Mouse (Mus musculus) G1E (cell line): ENCODE measurements around the gene Wnk4. TPM values are rescaled to one million over a fixed set of nuclear protein-coding genes. Genes with fewer than 3 reads are reported as not detected.

Source experiments
- ATAC-seq: 2 replicates; pipeline ENCODE4 v1.8.0; 2016; ENCODE audit warnings: mild to moderate bottlenecking; ENCODE audit not compliant: insufficient number of reproducible peaks, poor library complexity, low FRiP score, severe bottlenecking; ENCODE audit errors: extremely low read depth
- DNase-seq: peaks from one replicate; pipeline ENCODE4 v3.0.0; 2012; ENCODE audit warnings: low spot score
- H3K27me3 ChIP-seq: 2 replicates; pipeline ENCODE4 v1.6.1; 2012; ENCODE audit warnings: mild to moderate bottlenecking, low read length, inconsistent platforms; ENCODE audit not compliant: insufficient read depth
- H3K36me3 ChIP-seq: replicated peaks from 2 replicates; pipeline ENCODE3; 2012; ENCODE audit warnings: mild to moderate bottlenecking, inconsistent platforms
- H3K4me1 ChIP-seq: 2 replicates; pipeline ENCODE4 v1.6.1; 2012; ENCODE audit warnings: low read depth, low read length, inconsistent platforms, mixed read lengths; ENCODE audit not compliant: insufficient read depth
- H3K4me3 ChIP-seq: 2 replicates; pipeline ENCODE4 v1.5.1; 2012; ENCODE audit warnings: low read depth, mild to moderate bottlenecking, inconsistent platforms, low read length, moderate library complexity, mixed read lengths
- H3K9me3 ChIP-seq: replicated peaks from 2 replicates; pipeline ENCODE4 v1.6.1; 2012; ENCODE audit warnings: inconsistent platforms
- CTCF ChIP-seq: IDR thresholded peaks from 2 replicates; pipeline ENCODE4 v1.5.1; 2012; ENCODE audit warnings: low read depth, low read length, inconsistent platforms, mixed read lengths
- GATA1 ChIP-seq: IDR thresholded peaks from 2 replicates; pipeline ENCODE4 v1.6.1; 2012; ENCODE audit warnings: borderline replicate concordance, low read length, inconsistent platforms, mixed read lengths
- GATA2 ChIP-seq: IDR thresholded peaks from 2 replicates; pipeline ENCODE4 v1.6.1; 2012; ENCODE audit warnings: low read depth, low read length, inconsistent platforms, borderline replicate concordance
- POLR2AphosphoS5 ChIP-seq: IDR thresholded peaks from 2 replicates; pipeline ENCODE4 v1.6.1; 2012; ENCODE audit warnings: low read depth, low read length, inconsistent platforms; ENCODE audit not compliant: insufficient replicate concordance
- TAL1 ChIP-seq: conservative IDR thresholded peaks from 2 replicates; pipeline ENCODE4 v1.6.1; 2012; ENCODE audit warnings: low read depth, low read length, inconsistent platforms, mixed read lengths
- polyA plus RNA-seq: library from polyadenylated mRNA; stranded (reverse); fragments of >175 nt; gene quantifications from 2 replicates; pipeline ENCODE4 v1.2.3, GENCODE M21; 2012
- total RNA-seq, 2 experiments: library from RNA; stranded (forward) in 1 of 2; stranded (reverse) in 1 of 2; fragments of 200-1000 nt in 1 of 2; fragments of >200 nt in 1 of 2; fragmentation: Nextera tagmentation in 1 of 2; gene quantifications; 2 replicates each; pipeline ENCODE4 v1.2.3; 2014 to 2017

The Wnk4 gene
- total and polyA plus RNA-seq, 3 experiments, result 4.2 to 45.0 (median 21.2) TPM

DNA sequence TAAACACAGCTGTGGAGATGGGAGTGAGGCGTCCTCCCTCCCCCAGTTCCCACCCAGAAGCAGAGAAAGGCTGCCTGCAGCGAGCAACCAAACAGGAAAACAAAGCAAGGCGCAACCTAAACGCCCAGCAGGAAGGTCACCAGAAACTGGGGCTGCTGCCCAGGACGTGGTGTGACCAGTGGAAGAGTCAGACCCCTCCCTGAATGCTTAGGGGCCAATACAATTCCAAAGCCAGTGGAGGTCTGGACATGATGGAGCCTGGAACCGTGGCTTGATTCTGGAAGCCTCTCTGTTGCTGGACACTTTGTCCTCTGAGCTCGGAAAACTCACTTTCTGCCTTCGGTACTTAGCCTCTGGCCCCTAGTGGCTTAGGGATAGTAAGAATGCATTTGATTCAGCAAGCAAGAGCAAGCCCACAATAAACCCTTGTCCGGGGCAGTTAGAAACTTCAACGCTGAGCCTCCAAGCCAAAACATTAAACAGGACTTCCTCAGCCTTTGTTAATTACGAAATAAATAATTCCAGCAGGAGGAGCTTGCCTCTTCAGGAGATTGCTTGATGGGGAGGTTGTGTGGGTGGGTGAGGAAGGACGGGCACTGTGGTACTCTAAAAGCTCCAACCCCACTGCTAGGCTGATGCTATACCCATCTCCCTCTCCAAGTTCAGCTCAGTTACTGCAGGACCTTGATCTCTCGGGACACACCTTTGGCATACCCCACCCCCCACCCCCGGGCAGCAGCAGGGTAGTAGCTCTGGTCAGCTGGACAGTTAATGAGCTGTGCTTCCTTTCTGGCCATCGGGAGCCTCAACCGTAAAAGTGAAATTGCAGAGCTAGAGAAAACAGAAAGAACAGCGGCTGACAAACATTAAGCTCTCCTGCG, 29.1 kb upstream of the Wnk4 start:
- TF ChIP-seq TAL1 (no peak), GATA2 (no peak), CTCF (no peak), POLR2AphosphoS5 (no peak), GATA1 (no peak)
- no peaks in the 10 kb centered on the region for H3K9me3 ChIP-seq
- ATAC-seq (no peak), DNase-seq (no peak)
- peaks cover 40% of the 10 kb centered on the region for H3K27me3 ChIP-seq
- peaks cover 60% of the 10 kb centered on the region for H3K4me1 ChIP-seq
- H3K4me3 ChIP-seq, result peak overlapping the region; percentile 31; the same call in 1 of the 2 replicates
- no peaks in the 10 kb centered on the region for H3K36me3 ChIP-seq

DNA sequence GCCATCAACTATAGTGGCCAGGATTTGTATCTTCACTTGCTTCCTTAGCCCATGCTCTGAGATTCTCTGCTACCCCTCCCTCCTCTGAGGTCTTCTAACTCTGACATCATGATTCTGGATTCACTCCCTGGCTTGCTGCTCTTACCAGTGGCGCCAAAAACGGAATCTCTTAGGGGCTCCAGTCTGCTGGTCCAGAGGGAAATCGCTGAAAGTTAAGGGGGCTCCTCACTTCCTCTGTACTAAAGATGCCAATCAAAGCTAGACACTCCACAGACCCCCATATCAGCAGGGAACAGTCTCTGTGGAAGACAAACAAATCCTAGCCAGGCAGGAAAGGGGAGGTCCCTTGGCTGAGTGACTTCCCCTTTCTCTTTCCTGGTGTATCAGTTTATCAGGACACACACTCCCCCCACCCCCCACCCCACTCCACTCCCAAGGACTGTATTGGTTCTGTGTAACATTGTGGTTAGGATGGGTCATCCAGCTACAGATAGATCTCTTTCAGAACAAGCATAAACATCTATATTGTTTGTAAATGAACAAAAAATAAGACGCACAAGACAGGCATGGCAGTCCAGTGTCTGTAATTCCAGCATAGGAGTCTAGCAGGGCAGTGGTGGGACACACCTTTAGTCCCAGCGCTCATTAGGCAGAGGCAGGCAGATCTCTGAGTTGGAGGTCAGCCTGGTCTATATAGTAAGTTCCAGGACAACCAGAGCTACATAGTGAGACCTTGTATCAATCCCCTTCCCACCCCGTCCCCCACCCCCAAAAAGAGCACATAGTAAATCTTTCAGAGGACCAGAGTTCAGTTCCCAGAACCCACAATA, 28.1 kb upstream of the Wnk4 start:
- TF ChIP-seq TAL1, result no peak; the same call in 1 of the 2 replicates
- TF ChIP-seq GATA1, result no peak
- no peak for TF ChIP-seq CTCF
- no peak for TF ChIP-seq GATA2
- TF ChIP-seq POLR2AphosphoS5, result no peak
- Histone ChIP-seq H3K9me3 (no peaks in the 10 kb centered on the region), H3K4me3 (no peak overlapping the region; the same call in 1 of the 2 replicates), H3K36me3 (no peaks in the 10 kb centered on the region), H3K27me3 (peaks cover 45% of the 10 kb centered on the region), H3K4me1 (peaks cover 56% of the 10 kb centered on the region)
- peak; percentile 80 for ATAC-seq
- DNase-seq, result peak; percentile 34

GRCm38 (mm10) chr11:101233240-101233639, 27.1 kb upstream of the Wnk4 start:
- DNase-seq, result no peak
- no peak overlapping the region for H3K4me3 ChIP-seq
- TF ChIP-seq POLR2AphosphoS5 (no peak), GATA2 (no peak), GATA1 (no peak), TAL1 (0 out of 2 replicates have a peak, but pooled peaks have one; percentile 39)
- peaks cover 47% of the 10 kb centered on the region for H3K4me1 ChIP-seq
- no peaks in the 10 kb centered on the region for H3K9me3 ChIP-seq
- H3K27me3 ChIP-seq, result peaks cover 43% of the 10 kb centered on the region
- no peak for ATAC-seq
- no peaks in the 10 kb centered on the region for H3K36me3 ChIP-seq

GRCm38 (mm10) chr11:101234124-101234523, 26.2 kb upstream of the Wnk4 start:
- no peaks in the 10 kb centered on the region for H3K36me3 ChIP-seq
- TF ChIP-seq TAL1 (no peak), CTCF (no peak), GATA1 (no peak), GATA2 (no peak), POLR2AphosphoS5 (no peak)
- H3K27me3 ChIP-seq, result peaks cover 36% of the 10 kb centered on the region
- no peak overlapping the region for H3K4me3 ChIP-seq
- H3K4me1 ChIP-seq, result peaks cover 43% of the 10 kb centered on the region
- no peaks in the 10 kb centered on the region for H3K9me3 ChIP-seq
- ATAC-seq (no peak), DNase-seq (no peak)

GRCm38 (mm10) chr11:101235429-101235828, 24.9 kb upstream of the Wnk4 start:
- no peak for DNase-seq
- Histone ChIP-seq H3K27me3 (peaks cover 24% of the 10 kb centered on the region), H3K36me3 (no peaks in the 10 kb centered on the region), H3K9me3 (no peaks in the 10 kb centered on the region), H3K4me3 (no peak overlapping the region), H3K4me1 (peaks cover 31% of the 10 kb centered on the region)
- TF ChIP-seq GATA1, result no peak
- TF ChIP-seq TAL1, result no peak
- no peak for TF ChIP-seq GATA2
- TF ChIP-seq CTCF, result no peak
- TF ChIP-seq POLR2AphosphoS5, result no peak
- ATAC-seq, result no peak

DNA sequence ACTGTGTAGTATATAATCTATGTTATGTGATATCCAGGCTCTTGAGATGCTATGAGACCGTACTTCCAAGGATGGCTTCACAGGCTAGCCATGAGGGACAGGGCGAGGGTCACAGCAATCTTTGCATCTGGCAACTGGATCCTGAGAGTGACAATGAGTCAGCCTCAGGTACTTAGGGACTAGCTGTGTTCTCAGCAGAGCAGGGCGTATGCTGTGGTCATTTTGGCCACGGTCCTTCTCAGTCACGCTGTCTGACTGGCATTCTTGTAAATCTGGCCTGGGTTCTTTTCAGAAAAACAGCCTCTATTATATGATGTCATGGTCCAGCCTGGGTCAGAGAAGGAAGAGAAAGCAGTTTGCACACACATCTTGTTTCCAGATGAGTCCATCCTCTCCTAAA, 23.6 kb upstream of the Wnk4 start:
- DNase-seq (no peak), ATAC-seq (no peak)
- H3K9me3 ChIP-seq, result no peaks in the 10 kb centered on the region
- no peak overlapping the region for H3K4me3 ChIP-seq
- peaks cover 23% of the 10 kb centered on the region for H3K27me3 ChIP-seq
- peaks cover 18% of the 10 kb centered on the region for H3K4me1 ChIP-seq
- H3K36me3 ChIP-seq, result no peaks in the 10 kb centered on the region
- TF ChIP-seq TAL1, result no peak
- no peak for TF ChIP-seq CTCF
